Mouse (Mus musculus) myocyte (in vitro differentiated cells): ENCODE measurements around the gene Cabp2. TPM values are rescaled to one million over a fixed set of nuclear protein-coding genes. Genes with fewer than 3 reads are reported as not detected.

Experiments used
- H3K27me3 ChIP-seq: one replicate; pipeline ENCODE4 v1.6.1; 2011; ENCODE audit not compliant: control insufficient read depth, insufficient read depth, insufficient read length
- H3K36me3 ChIP-seq: one replicate; pipeline ENCODE4 v1.6.1; 2011; ENCODE audit not compliant: control insufficient read depth, insufficient read depth
- H3K4me2 ChIP-seq: one replicate; pipeline ENCODE4 v1.6.1; 2011; ENCODE audit warnings: low read depth, control low read depth
- H3K4me3 ChIP-seq: one replicate; pipeline ENCODE4 v1.5.1; 2011; ENCODE audit warnings: mild to moderate bottlenecking, control low read depth, moderate library complexity
- H3K79me2 ChIP-seq: one replicate; pipeline ENCODE4 v1.6.1; 2011; ENCODE audit not compliant: control insufficient read depth, insufficient read depth
- H3ac ChIP-seq: one replicate; pipeline ENCODE4 v1.6.1; 2011; ENCODE audit not compliant: control insufficient read depth, insufficient read length
- CEBPB ChIP-seq: IDR thresholded peaks from 2 replicates; pipeline ENCODE4 v1.6.1; 2011; ENCODE audit warnings: mild to moderate bottlenecking, moderate library complexity; ENCODE audit not compliant: poor library complexity, insufficient read depth, severe bottlenecking
- E2F4 ChIP-seq: IDR thresholded peaks from one replicate; pipeline ENCODE4 v1.6.1; 2011; ENCODE audit warnings: mild to moderate bottlenecking, control low read depth, moderate library complexity; ENCODE audit not compliant: insufficient read depth
- MAX ChIP-seq: IDR thresholded peaks from one replicate; pipeline ENCODE4 v1.6.1; 2011; ENCODE audit warnings: low read depth, mild to moderate bottlenecking, control low read depth
- MYOD1 ChIP-seq, 3 experiments: IDR thresholded peaks; one replicate each; pipeline ENCODE4 v1.6.1; 2011; ENCODE audit warnings: control low read depth in 2 of 3, low read depth in 2 of 3, mild to moderate bottlenecking in 2 of 3, moderate library complexity in 1 of 3; ENCODE audit not compliant: insufficient read length in 2 of 3, control insufficient read depth in 1 of 3
- MYOG ChIP-seq, 3 experiments: IDR thresholded peaks; one replicate each; pipeline ENCODE4 v1.6.1; 2011; ENCODE audit warnings: control low read depth in 2 of 3, low read depth in 2 of 3, mild to moderate bottlenecking in 2 of 3; ENCODE audit not compliant: insufficient read length in 2 of 3, control insufficient read depth in 1 of 3, insufficient read depth in 1 of 3
- POLR2A ChIP-seq: IDR thresholded peaks from one replicate; pipeline ENCODE4 v1.6.1; 2011; ENCODE audit warnings: low read depth, mild to moderate bottlenecking, control low read depth, moderate library complexity; ENCODE audit not compliant: insufficient read length
- POLR2AphosphoS2 ChIP-seq: IDR thresholded peaks from one replicate; pipeline ENCODE4 v1.6.1; 2011; ENCODE audit warnings: low read depth, control low read depth; ENCODE audit not compliant: insufficient read length
- REST ChIP-seq: IDR thresholded peaks from one replicate; pipeline ENCODE4 v1.6.1; 2011; ENCODE audit warnings: mild to moderate bottlenecking, control low read depth, moderate library complexity; ENCODE audit not compliant: insufficient read depth, insufficient read length
- SRF ChIP-seq: IDR thresholded peaks from one replicate; pipeline ENCODE4 v1.6.1; 2011; ENCODE audit warnings: low read depth; ENCODE audit not compliant: control insufficient read depth, insufficient read length
- TCF12 ChIP-seq: IDR thresholded peaks from one replicate; pipeline ENCODE4 v1.6.1; 2011; ENCODE audit warnings: mild to moderate bottlenecking, control low read depth; ENCODE audit not compliant: poor library complexity, insufficient read depth, severe bottlenecking
- TCF3 ChIP-seq: IDR thresholded peaks from one replicate; pipeline ENCODE4 v1.6.1; 2011; ENCODE audit warnings: low read depth, control low read depth; ENCODE audit not compliant: insufficient read length
- USF1 ChIP-seq: IDR thresholded peaks from one replicate; pipeline ENCODE4 v1.6.1; 2011; ENCODE audit warnings: low read depth, mild to moderate bottlenecking, control low read depth, moderate library complexity
- polyA plus RNA-seq: library from polyadenylated mRNA; unstranded; fragments of >200 nt; fragmentation: generic; extraction: Trizol; gene quantifications from one replicate; pipeline ENCODE4 v1.2.1, GENCODE M21; 2012; ENCODE audit warnings: missing spikeins

Gene Cabp2
- polyA plus RNA-seq, 1 experiment, result not detected

- Histone ChIP-seq H3K4me2 (no peak overlapping the region), H3K79me2 (no peaks in the 10 kb centered on the region), H3K36me3 (peaks cover 5% of the 10 kb centered on the region), H3ac (no peak overlapping the region), H3K4me3 (no peak overlapping the region), H3K27me3 (no peaks in the 10 kb centered on the region)
- TF ChIP-seq CEBPB (no peak), SRF (no peak), TCF3 (no peak), MAX (no peak), E2F4 (no peak), POLR2AphosphoS2 (no peak), USF1 (no peak), TCF12 (no peak), REST (no peak), MYOD1 (IDR thresholded peaks at IDR 0.05; ENCODE audit: control insufficient read depth in 1 of 3, insufficient read length in 2 of 3, low read depth in 2 of 3) (no peak), MYOG (IDR thresholded peaks at IDR 0.05; ENCODE audit: control insufficient read depth in 1 of 3, insufficient read depth in 1 of 3, insufficient read length in 2 of 3, low read depth in 2 of 3) (no peak), POLR2A (no peak)
Measured at GRCm38 (mm10) chr19:4108535-4108934, 27.2 kb downstream of the Cabp2 start.

- TF ChIP-seq E2F4 (no peak), MYOG (IDR thresholded peaks at IDR 0.05; ENCODE audit: control insufficient read depth in 1 of 3, insufficient read depth in 1 of 3, insufficient read length in 2 of 3, low read depth in 2 of 3) (no peak), TCF3 (no peak)
- H3K36me3 ChIP-seq, result peaks cover 22% of the 10 kb centered on the region
- peak overlapping the region; percentile 27 for H3K4me2 ChIP-seq
- no peak overlapping the region for H3ac ChIP-seq
- no peaks in the 10 kb centered on the region for H3K79me2 ChIP-seq
- H3K4me3 ChIP-seq, result no peak overlapping the region
- H3K27me3 ChIP-seq, result no peaks in the 10 kb centered on the region
Measured at GRCm38 (mm10) chr19:4112063-4112960, 30.9 kb downstream of the Cabp2 start.

GRCm38 (mm10) chr19:4113186-4113805, 31.9 kb downstream of the Cabp2 start:
- Histone ChIP-seq H3K27me3 (no peaks in the 10 kb centered on the region), H3K79me2 (no peaks in the 10 kb centered on the region), H3ac (no peak overlapping the region), H3K4me3 (no peak overlapping the region), H3K36me3 (peaks cover 23% of the 10 kb centered on the region), H3K4me2 (peak overlapping the region; percentile 59)
- peak in 1 of 3 experiments; percentile 6 for TF ChIP-seq MYOD1 (IDR thresholded peaks at IDR 0.05; ENCODE audit: control insufficient read depth in 1 of 3, insufficient read length in 2 of 3, low read depth in 2 of 3)
- no peak for TF ChIP-seq USF1
- no peak for TF ChIP-seq E2F4
- TF ChIP-seq CEBPB, result no peak
- TF ChIP-seq TCF12, result no peak
- TF ChIP-seq POLR2AphosphoS2, result no peak
- TF ChIP-seq MAX, result no peak
- TF ChIP-seq POLR2A, result peak; percentile 31
- no peak for TF ChIP-seq SRF

GRCm38 (mm10) chr19:4113806-4114230, 32.4 kb downstream of the Cabp2 start:
- no peaks in the 10 kb centered on the region for H3K27me3 ChIP-seq
- TF ChIP-seq TCF3, result no peak
- TF ChIP-seq MAX, result no peak
- TF ChIP-seq USF1, result peak; percentile 9
- TF ChIP-seq SRF, result no peak
- no peak for TF ChIP-seq E2F4
- TF ChIP-seq MYOD1 (IDR thresholded peaks at IDR 0.05; ENCODE audit: control insufficient read depth in 1 of 3, insufficient read length in 2 of 3, low read depth in 2 of 3), result no peak
- TF ChIP-seq MYOG (IDR thresholded peaks at IDR 0.05; ENCODE audit: control insufficient read depth in 1 of 3, insufficient read depth in 1 of 3, insufficient read length in 2 of 3, low read depth in 2 of 3), result no peak
- TF ChIP-seq POLR2A, result no peak
- peaks cover 23% of the 10 kb centered on the region for H3K36me3 ChIP-seq
- no peaks in the 10 kb centered on the region for H3K79me2 ChIP-seq
- no peak overlapping the region for H3ac ChIP-seq
- H3K4me3 ChIP-seq, result no peak overlapping the region
- peak overlapping the region; percentile 59 for H3K4me2 ChIP-seq

- Histone ChIP-seq H3K4me2 (no peak overlapping the region), H3K27me3 (no peaks in the 10 kb centered on the region), H3K36me3 (peaks cover 23% of the 10 kb centered on the region), H3ac (no peak overlapping the region), H3K79me2 (peaks cover 3% of the 10 kb centered on the region), H3K4me3 (no peak overlapping the region)
- no peak for TF ChIP-seq USF1
- no peak for TF ChIP-seq MAX
- TF ChIP-seq MYOG (IDR thresholded peaks at IDR 0.05; ENCODE audit: control insufficient read depth in 1 of 3, insufficient read depth in 1 of 3, insufficient read length in 2 of 3, low read depth in 2 of 3), result no peak
- TF ChIP-seq MYOD1 (IDR thresholded peaks at IDR 0.05; ENCODE audit: control insufficient read depth in 1 of 3, insufficient read length in 2 of 3, low read depth in 2 of 3), result no peak
- no peak for TF ChIP-seq POLR2A
- no peak for TF ChIP-seq TCF3
Measured at GRCm38 (mm10) chr19:4114551-4114950, 33.2 kb downstream of the Cabp2 start.
